Mouse (Mus musculus): Measurements from ENCODE around the gene Ms4a15.

Ms4a15 gene

GRCm38 (mm10) chr19:10936077-10936476, 57.0 kb downstream of the Ms4a15 start:
- in situ Hi-C loops (cut with MboI; ENCODE audit: low pct_unique_long_range_greater_than_20kb in 1 of 2, low sequenced_read_pairs in 2 of 2, unreplicated experiment in 1 of 2): loop anchor here in 1 of 2 experiments (5.0 kb wide), 1 partner anchor 41 kb away; no protein-coding TSS in a partner anchor

GRCm38 (mm10) chr19:10935029-10935428, 58.0 kb downstream of the Ms4a15 start:
- in situ Hi-C loops (cut with MboI; ENCODE audit: low pct_unique_long_range_greater_than_20kb in 1 of 2, low sequenced_read_pairs in 2 of 2, unreplicated experiment in 1 of 2): loop anchor here in 1 of 2 experiments (5.0 kb wide), 1 partner anchor 42 kb away; no protein-coding TSS in a partner anchor

- in situ Hi-C loops (cut with MboI; ENCODE audit: low pct_unique_long_range_greater_than_20kb in 1 of 2, low sequenced_read_pairs in 2 of 2, unreplicated experiment in 1 of 2): no loop called here
Observed at GRCm38 (mm10) chr19:10930641-10931040, 62.4 kb downstream of the Ms4a15 start.

All from mouse embryonic stem cell (cell line).